Mouse (Mus musculus): ENCODE results near the gene Auts2. TPM values are rescaled to one million over a fixed set of nuclear protein-coding genes. Genes with fewer than 3 reads are reported as not detected.

The Auts2 gene
- polyA plus RNA-seq, 1 experiment = 0.55 TPM

- peaks cover 14% of the 10 kb centered on the region for H3K4me1 ChIP-seq (ENCODE audit: control insufficient read depth, insufficient read depth, low read length)
- TF ChIP-seq CTCF (IDR thresholded peaks at IDR 0.05; ENCODE audit: low read depth, low read length) (no peak), POLR2A (IDR thresholded peaks at IDR 0.05; ENCODE audit: borderline replicate concordance, low read depth, low read length) (no peak)
- H3K27ac ChIP-seq (ENCODE audit: insufficient read depth, low read depth, low read length) = no peak overlapping the region
- H3K4me3 ChIP-seq (ENCODE audit: insufficient read depth, low read length) = no peak overlapping the region
Measured at GRCm38 (mm10) chr5:131803609-131804008, 739.5 kb downstream of the Auts2 start.

- TF ChIP-seq CTCF (IDR thresholded peaks at IDR 0.05; ENCODE audit: low read depth, low read length) (no peak), POLR2A (IDR thresholded peaks at IDR 0.05; ENCODE audit: borderline replicate concordance, low read depth, low read length) (no peak)
- H3K4me3 ChIP-seq (ENCODE audit: insufficient read depth, low read length) = no peak overlapping the region
- no peak overlapping the region for H3K27ac ChIP-seq (ENCODE audit: insufficient read depth, low read depth, low read length)
- peaks cover 14% of the 10 kb centered on the region for H3K4me1 ChIP-seq (ENCODE audit: control insufficient read depth, insufficient read depth, low read length)
Measured at GRCm38 (mm10) chr5:131802340-131803036, 740.7 kb downstream of the Auts2 start.

- Histone ChIP-seq H3K4me1 (ENCODE audit: control insufficient read depth, insufficient read depth, low read length) (peaks cover 14% of the 10 kb centered on the region), H3K27ac (ENCODE audit: insufficient read depth, low read depth, low read length) (no peak overlapping the region), H3K4me3 (ENCODE audit: insufficient read depth, low read length) (no peak overlapping the region)
- no peak for TF ChIP-seq POLR2A (IDR thresholded peaks at IDR 0.05; ENCODE audit: borderline replicate concordance, low read depth, low read length)
- TF ChIP-seq CTCF (IDR thresholded peaks at IDR 0.05; ENCODE audit: low read depth, low read length) = no peak
Measured at GRCm38 (mm10) chr5:131801924-131802323, 741.2 kb downstream of the Auts2 start.

- Histone ChIP-seq H3K4me3 (ENCODE audit: insufficient read depth, low read length) (no peak overlapping the region), H3K27ac (ENCODE audit: insufficient read depth, low read depth, low read length) (no peak overlapping the region), H3K4me1 (ENCODE audit: control insufficient read depth, insufficient read depth, low read length) (no peaks in the 10 kb centered on the region)
- no peak for TF ChIP-seq CTCF (IDR thresholded peaks at IDR 0.05; ENCODE audit: low read depth, low read length)
- TF ChIP-seq POLR2A (IDR thresholded peaks at IDR 0.05; ENCODE audit: borderline replicate concordance, low read depth, low read length) = no peak
Measured at GRCm38 (mm10) chr5:131798373-131798772, 744.8 kb downstream of the Auts2 start.

- Histone ChIP-seq H3K27ac (ENCODE audit: insufficient read depth, low read depth, low read length) (no peak overlapping the region), H3K4me1 (ENCODE audit: control insufficient read depth, insufficient read depth, low read length) (no peaks in the 10 kb centered on the region), H3K4me3 (ENCODE audit: insufficient read depth, low read length) (no peak overlapping the region)
- TF ChIP-seq CTCF (IDR thresholded peaks at IDR 0.05; ENCODE audit: low read depth, low read length) = no peak
- no peak for TF ChIP-seq POLR2A (IDR thresholded peaks at IDR 0.05; ENCODE audit: borderline replicate concordance, low read depth, low read length)
Measured at GRCm38 (mm10) chr5:131797044-131797443, 746.1 kb downstream of the Auts2 start.

GRCm38 (mm10) chr5:131794411-131795133 is 748.6 kb downstream of the Auts2 start:
- TF ChIP-seq POLR2A (IDR thresholded peaks at IDR 0.05; ENCODE audit: borderline replicate concordance, low read depth, low read length) = no peak
- TF ChIP-seq CTCF (IDR thresholded peaks at IDR 0.05; ENCODE audit: low read depth, low read length) = no peak
- no peak overlapping the region for H3K4me3 ChIP-seq (ENCODE audit: insufficient read depth, low read length)
- H3K27ac ChIP-seq (ENCODE audit: insufficient read depth, low read depth, low read length) = no peak overlapping the region
- H3K4me1 ChIP-seq (ENCODE audit: control insufficient read depth, insufficient read depth, low read length) = no peaks in the 10 kb centered on the region

- no peak overlapping the region for H3K4me3 ChIP-seq (ENCODE audit: insufficient read depth, low read length)
- no peak overlapping the region for H3K27ac ChIP-seq (ENCODE audit: insufficient read depth, low read depth, low read length)
- TF ChIP-seq CTCF (IDR thresholded peaks at IDR 0.05; ENCODE audit: low read depth, low read length) (no peak), POLR2A (IDR thresholded peaks at IDR 0.05; ENCODE audit: borderline replicate concordance, low read depth, low read length) (no peak)
- H3K4me1 ChIP-seq (ENCODE audit: control insufficient read depth, insufficient read depth, low read length) = no peaks in the 10 kb centered on the region
Measured at GRCm38 (mm10) chr5:131789601-131790000, 753.5 kb downstream of the Auts2 start.

- Histone ChIP-seq H3K4me3 (ENCODE audit: insufficient read depth, low read length) (no peak overlapping the region), H3K4me1 (ENCODE audit: control insufficient read depth, insufficient read depth, low read length) (no peaks in the 10 kb centered on the region), H3K27ac (ENCODE audit: insufficient read depth, low read depth, low read length) (no peak overlapping the region)
- no peak for TF ChIP-seq POLR2A (IDR thresholded peaks at IDR 0.05; ENCODE audit: borderline replicate concordance, low read depth, low read length)
- no peak for TF ChIP-seq CTCF (IDR thresholded peaks at IDR 0.05; ENCODE audit: low read depth, low read length)
Measured at GRCm38 (mm10) chr5:131788008-131788407, 755.1 kb downstream of the Auts2 start.

GRCm38 (mm10) chr5:131783241-131783640 is 759.9 kb downstream of the Auts2 start:
- Histone ChIP-seq H3K4me3 (ENCODE audit: insufficient read depth, low read length) (no peak overlapping the region), H3K4me1 (ENCODE audit: control insufficient read depth, insufficient read depth, low read length) (no peaks in the 10 kb centered on the region), H3K27ac (ENCODE audit: insufficient read depth, low read depth, low read length) (no peak overlapping the region)
- TF ChIP-seq POLR2A (IDR thresholded peaks at IDR 0.05; ENCODE audit: borderline replicate concordance, low read depth, low read length) = no peak
- no peak for TF ChIP-seq CTCF (IDR thresholded peaks at IDR 0.05; ENCODE audit: low read depth, low read length)

GRCm38 (mm10) chr5:131781063-131781462 is 762.1 kb downstream of the Auts2 start:
- Histone ChIP-seq H3K27ac (ENCODE audit: insufficient read depth, low read depth, low read length) (no peak overlapping the region), H3K4me1 (ENCODE audit: control insufficient read depth, insufficient read depth, low read length) (no peaks in the 10 kb centered on the region), H3K4me3 (ENCODE audit: insufficient read depth, low read length) (no peak overlapping the region)
- TF ChIP-seq POLR2A (IDR thresholded peaks at IDR 0.05; ENCODE audit: borderline replicate concordance, low read depth, low read length) (no peak), CTCF (IDR thresholded peaks at IDR 0.05; ENCODE audit: low read depth, low read length) (no peak)

Data from bone marrow macrophage, adult 2 months (primary cell).